Mouse (Mus musculus): ENCODE data around the gene 2010109A12Rik.

DNA sequence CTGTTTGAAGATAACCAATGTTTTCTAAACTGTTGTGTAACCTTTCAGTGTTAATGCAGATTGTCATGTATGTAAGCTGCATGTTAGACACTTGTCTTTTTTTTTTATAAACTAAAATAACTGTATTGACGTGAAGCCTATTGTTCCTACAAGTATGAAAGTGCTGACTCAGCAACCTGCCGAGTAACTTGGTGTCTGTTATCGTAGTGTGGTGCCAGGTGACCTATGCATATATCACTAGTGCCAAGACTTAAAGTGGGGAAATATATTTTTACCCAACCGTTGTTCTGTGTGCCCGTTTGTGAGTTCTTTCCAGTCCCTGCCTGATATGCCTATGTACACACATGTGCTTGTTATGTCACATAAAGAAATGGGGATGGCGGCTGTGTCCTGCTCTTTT, 31.6 kb upstream of the 2010109A12Rik start:
- no peak for TF ChIP-seq GATA1 (IDR thresholded peaks at IDR 0.05; ENCODE audit: low read length)
- no peak for TF ChIP-seq TAL1 (IDR thresholded peaks at IDR 0.05; ENCODE audit: low read length)
